Mouse (Mus musculus) kidney, postnatal 0 days (tissue): ENCODE results near the gene Gm20441. TPM values are rescaled to one million over a fixed set of nuclear protein-coding genes. Genes with fewer than 3 reads are reported as not detected.

Source experiments
- ATAC-seq: fragments of 200-750 bp; cut with Nextera tagmentation; replicated peaks from 2 replicates; pipeline ENCODE4 v1.8.0; 2017; ENCODE audit warnings: low read depth, moderate number of reproducible peaks, moderate TSS enrichment, moderate library complexity; ENCODE audit not compliant: low FRiP score
- DNase-seq: peaks from one replicate; pipeline ENCODE4 v3.0.0-alpha.2; 2016; ENCODE audit warnings: low spot score
- H3K27ac ChIP-seq: fragments of 300-500 bp; sonication (generic); 2 replicates; pipeline ENCODE4 v1.5.1; 2014; ENCODE audit warnings: mild to moderate bottlenecking
- H3K27me3 ChIP-seq: fragments of 300-500 bp; sonication (generic); 2 replicates; pipeline ENCODE4 v1.6.1; 2014; ENCODE audit warnings: low read length, mixed read lengths; ENCODE audit not compliant: insufficient read depth
- H3K36me3 ChIP-seq: fragments of 300-500 bp; sonication (generic); 2 replicates; pipeline ENCODE4 v1.6.1; 2014; ENCODE audit warnings: low read length, mixed read lengths; ENCODE audit not compliant: insufficient read depth
- H3K4me1 ChIP-seq: fragments of 300-500 bp; sonication (generic); replicated peaks from 2 replicates; pipeline ENCODE4 v1.6.1; 2014; ENCODE audit warnings: antibody characterized with exemption, low read length, mixed read lengths; ENCODE audit not compliant: insufficient read depth
- H3K4me2 ChIP-seq: fragments of 300-500 bp; sonication (generic); 2 replicates; pipeline ENCODE4 v1.6.1; 2014; ENCODE audit warnings: mild to moderate bottlenecking, low read length, moderate library complexity, mixed read lengths
- H3K4me3 ChIP-seq: fragments of 300-500 bp; sonication (generic); replicated peaks from 2 replicates; pipeline ENCODE4 v1.5.1; 2014; ENCODE audit warnings: low read depth, low read length
- H3K9ac ChIP-seq: fragments of 300-500 bp; sonication (generic); 2 replicates; pipeline ENCODE4 v1.6.1; 2014; ENCODE audit warnings: low read depth, low read length
- H3K9me3 ChIP-seq: fragments of 300-500 bp; sonication (generic); replicated peaks from 2 replicates; pipeline ENCODE4 v1.6.1; 2016; ENCODE audit warnings: low read length, inconsistent platforms, mixed read lengths
- CTCF ChIP-seq: IDR thresholded peaks from 2 replicates; pipeline ENCODE4 v1.5.1; 2016; ENCODE audit warnings: antibody characterized with exemption, low read depth, mild to moderate bottlenecking, moderate library complexity
- WGBS: fragments of 180-500 bp; shearing (Covaris S2); extraction: QIAGEN DNeasy Blood & Tissue Kit; methylation state at CpG from one replicate; pipeline ENCODE4 v1.1.7; 2014; 5-methylcytosine and 5-hydroxymethylcytosine counted together
- polyA plus RNA-seq: library from polyadenylated mRNA; unstranded; fragments of >200 nt; fragmentation: Nextera tagmentation; extraction: Ambion mirVana; gene quantifications from 2 replicates; pipeline ENCODE4 v1.2.1, GENCODE M21; 2015

Gene Gm20441
- polyA plus RNA-seq, 1 experiment from 2014 or later, result 0.71 TPM

- no peak overlapping the region for H3K27ac ChIP-seq
- H3K36me3 ChIP-seq, result no peaks in the 10 kb centered on the region
- no peak overlapping the region for H3K4me2 ChIP-seq
- 85% methylated on average over 1 of the region's 1 CpGs for WGBS
- H3K9ac ChIP-seq, result no peak overlapping the region
- DNase-seq (no peak), ATAC-seq (no peak)
- no peaks in the 10 kb centered on the region for H3K4me1 ChIP-seq
- no peak overlapping the region for H3K4me3 ChIP-seq
- no peaks in the 10 kb centered on the region for H3K27me3 ChIP-seq
- no peak for TF ChIP-seq CTCF
- H3K9me3 ChIP-seq, result no peaks in the 10 kb centered on the region
Observed at GRCm38 (mm10) chr10:75823782-75824181, 43.0 kb upstream of the Gm20441 start.

- ATAC-seq (no peak), DNase-seq (no peak)
- Histone ChIP-seq H3K9me3 (no peaks in the 10 kb centered on the region), H3K27me3 (no peaks in the 10 kb centered on the region), H3K9ac (no peak within 1 kb of the TSS), H3K36me3 (no peaks in the 10 kb centered on the region), H3K4me1 (no peaks in the 10 kb centered on the region), H3K4me2 (no peak within 1 kb of the TSS), H3K4me3 (no peak within 1 kb of the TSS), H3K27ac (no peak within 1 kb of the TSS)
- 97% methylated on average over 2 of the region's 2 CpGs for WGBS
- TF ChIP-seq CTCF, result no peak
Observed at GRCm38 (mm10) chr10:75822443-75822842, 41.7 kb upstream of the Gm20441 start, which contains the start of gene Gstt4. Gene Gstt4, minus strand, starts transcription at chr10:75822543.

- no peak for DNase-seq
- no peaks in the 10 kb centered on the region for H3K4me1 ChIP-seq
- WGBS, result 78% methylated on average over 5 of the region's 5 CpGs
- H3K27me3 ChIP-seq, result no peaks in the 10 kb centered on the region
- H3K36me3 ChIP-seq, result no peaks in the 10 kb centered on the region
- H3K4me3 ChIP-seq, result no peak overlapping the region
- H3K9ac ChIP-seq, result no peak overlapping the region
- H3K27ac ChIP-seq, result no peak overlapping the region
- H3K9me3 ChIP-seq, result no peaks in the 10 kb centered on the region
- no peak for TF ChIP-seq CTCF
- H3K4me2 ChIP-seq, result no peak overlapping the region
- ATAC-seq, result no peak
Observed at GRCm38 (mm10) chr10:75819882-75820281, 39.1 kb upstream of the Gm20441 start.

- Histone ChIP-seq H3K4me2 (no peak overlapping the region), H3K4me3 (no peak overlapping the region), H3K4me1 (no peaks in the 10 kb centered on the region), H3K27ac (no peak overlapping the region), H3K9ac (no peak overlapping the region), H3K9me3 (no peaks in the 10 kb centered on the region), H3K36me3 (no peaks in the 10 kb centered on the region), H3K27me3 (no peaks in the 10 kb centered on the region)
- DNase-seq (no peak), ATAC-seq (no peak)
- 62% methylated on average over 10 of the region's 10 CpGs for whole genome bisulfite sequencing
- TF ChIP-seq CTCF, result peak; percentile 30; the same call in 1 of the 2 replicates
Observed at GRCm38 (mm10) chr10:75818641-75819040, 37.9 kb upstream of the Gm20441 start.

- no peaks in the 10 kb centered on the region for H3K4me1 ChIP-seq
- H3K9me3 ChIP-seq, result no peaks in the 10 kb centered on the region; the same call in 1 of the 2 replicates
- H3K27me3 ChIP-seq, result no peaks in the 10 kb centered on the region
- no peak overlapping the region for H3K4me3 ChIP-seq
- TF ChIP-seq CTCF, result no peak
- no peak overlapping the region for H3K27ac ChIP-seq
- DNase-seq (no peak), ATAC-seq (no peak)
- no peak overlapping the region for H3K4me2 ChIP-seq
- WGBS, result 65% methylated on average over 2 of the region's 2 CpGs
- no peak overlapping the region for H3K9ac ChIP-seq
- no peaks in the 10 kb centered on the region for H3K36me3 ChIP-seq
Observed at GRCm38 (mm10) chr10:75804217-75804616, 23.5 kb upstream of the Gm20441 start.

- H3K4me2 ChIP-seq, result peak within 1 kb of the TSS; percentile 93
- H3K9me3 ChIP-seq, result no peaks in the 10 kb centered on the region
- no peak for TF ChIP-seq CTCF
- H3K9ac ChIP-seq, result peak within 1 kb of the TSS; percentile 49
- WGBS, result 3% methylated on average over 18 of the region's 18 CpGs
- H3K36me3 ChIP-seq, result no peaks in the 10 kb centered on the region
- H3K27me3 ChIP-seq, result no peaks in the 10 kb centered on the region
- peak; percentile 33 for DNase-seq
- no peaks in the 10 kb centered on the region; the same call in 1 of the 2 replicates for H3K4me1 ChIP-seq
- ATAC-seq, result no peak
- no peak within 1 kb of the TSS for H3K27ac ChIP-seq
- H3K4me3 ChIP-seq, result peak within 1 kb of the TSS; percentile 45
Observed at GRCm38 (mm10) chr10:75798176-75798696, 17.5 kb upstream of the Gm20441 start, which contains the start of gene Gstt1. Gene Gstt1, minus strand, starts transcription at chr10:75798584.
